Mouse (Mus musculus): ENCODE data around the gene Smr3a.

Smr3a gene

DNA sequence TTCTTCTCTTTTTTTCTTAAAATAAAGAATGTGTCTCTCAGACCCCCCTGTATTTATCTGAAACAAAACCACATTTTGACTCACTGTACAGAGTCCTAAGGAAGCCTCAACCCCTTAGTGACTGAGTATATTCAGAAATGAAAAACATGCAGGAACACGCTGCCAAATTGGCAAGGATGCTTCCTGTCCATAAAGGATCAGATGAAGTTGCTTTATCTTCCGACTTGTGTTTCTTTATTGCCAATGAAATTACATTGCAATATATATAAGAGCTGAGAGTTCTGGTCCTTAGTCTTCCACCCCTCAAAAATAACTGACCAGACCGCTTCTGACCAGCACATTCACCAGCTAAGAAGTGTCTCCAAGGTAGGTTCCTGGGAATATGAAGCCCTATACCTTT, at the start of gene Smr3a:
Smr3a (plus strand) TSS at position 301 of the 400 bp plus-strand sequence.
- in situ Hi-C loops (cut with MboI; ENCODE audit: low pct_unique_long_range_greater_than_20kb in 1 of 2, low sequenced_read_pairs in 2 of 2, unreplicated experiment in 1 of 2) = no loop called here

DNA sequence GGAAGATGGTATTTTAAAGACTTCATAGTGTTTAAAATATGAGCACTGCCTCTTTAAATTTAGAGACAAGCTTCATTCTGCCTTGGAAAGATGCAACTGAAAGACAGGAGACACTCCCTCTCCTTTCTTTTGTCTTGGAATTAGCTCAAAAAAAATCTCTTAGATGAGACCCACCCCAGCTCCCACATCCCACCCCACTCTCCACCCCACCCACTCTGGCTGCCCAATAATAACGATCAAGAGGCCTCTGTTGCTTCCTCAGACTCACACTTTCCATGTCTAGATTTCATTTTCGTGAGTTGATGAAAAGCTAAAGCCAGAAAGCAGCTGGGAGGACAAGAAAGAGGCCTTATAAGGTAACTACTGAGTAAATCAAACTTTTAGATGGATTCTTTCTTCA, 33.1 kb upstream of the Smr3a start, which contains the start of the genes 2310003L06Rik and Gm28434:
2310003L06Rik (plus strand) TSS at position 259 of the 400 bp plus-strand sequence.
Gm28434 (plus strand) TSS at position 317 of the 400 bp plus-strand sequence.
- in situ Hi-C loops (cut with MboI; ENCODE audit: low pct_unique_long_range_greater_than_20kb in 1 of 2, low sequenced_read_pairs in 2 of 2, unreplicated experiment in 1 of 2) = no loop called here

DNA sequence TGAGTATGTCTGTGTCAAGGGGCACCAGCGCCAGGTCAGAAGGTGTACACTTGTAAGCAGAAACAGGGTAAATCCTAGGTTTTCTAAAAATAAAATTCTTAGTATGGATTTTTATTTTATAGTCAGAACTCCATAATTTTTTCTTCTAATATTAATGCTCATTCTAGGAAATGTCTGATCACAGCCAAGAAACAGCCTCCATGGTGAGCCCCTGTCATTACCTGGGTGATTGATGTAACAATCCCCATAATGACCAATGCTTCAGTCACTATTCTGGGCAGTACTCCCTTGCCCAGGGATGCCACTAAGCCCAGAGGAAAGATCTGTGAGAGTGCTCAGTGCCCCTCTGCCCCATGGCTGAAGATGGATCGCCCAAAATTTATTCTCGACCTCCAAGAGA, 23.2 kb upstream of the Smr3a start, which contains the start of gene Cabs1:
Cabs1 (plus strand) TSS at position 301 of the 400 bp plus-strand sequence.
- in situ Hi-C loops (cut with MboI; ENCODE audit: low pct_unique_long_range_greater_than_20kb in 1 of 2, low sequenced_read_pairs in 2 of 2, unreplicated experiment in 1 of 2) = no loop called here

DNA sequence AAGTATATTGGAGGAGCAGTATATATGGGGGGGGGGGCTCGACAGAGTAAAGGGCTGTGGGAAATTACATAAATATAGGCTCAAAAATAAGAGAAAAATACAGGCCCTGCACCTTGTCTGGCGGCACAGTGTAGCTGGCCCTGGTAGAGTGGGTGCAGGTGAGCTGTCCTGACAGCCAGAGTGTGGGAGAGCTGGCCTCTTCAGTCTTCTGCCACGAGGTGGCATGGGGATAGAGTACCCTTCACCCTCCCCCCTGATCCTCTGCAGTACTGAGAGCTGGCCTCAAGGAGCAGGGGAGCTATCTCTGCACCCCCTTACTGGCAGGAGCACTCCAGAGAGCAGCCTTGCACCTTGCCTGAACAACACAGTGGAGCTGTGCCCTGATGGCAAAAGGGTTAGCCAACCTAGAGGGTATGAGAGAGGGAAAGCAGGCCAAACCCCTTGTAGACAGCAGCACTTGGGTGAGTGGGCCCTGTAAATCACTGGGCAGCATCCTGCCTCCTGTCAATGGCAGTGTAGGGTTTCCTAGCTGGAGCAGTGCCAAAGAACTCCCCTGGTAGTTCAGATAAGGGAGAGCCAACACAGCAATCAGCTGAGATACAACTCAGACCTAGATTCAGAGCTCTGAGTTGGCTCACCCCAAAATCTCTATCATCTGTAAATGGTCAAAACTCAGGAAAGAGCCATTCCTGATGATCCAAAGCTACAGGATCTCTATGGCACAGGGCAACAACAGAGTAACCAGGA, 19.7 kb upstream of the Smr3a start:
- in situ Hi-C loops (cut with MboI; ENCODE audit: low pct_unique_long_range_greater_than_20kb in 1 of 2, low sequenced_read_pairs in 2 of 2, unreplicated experiment in 1 of 2) = no loop called here

DNA sequence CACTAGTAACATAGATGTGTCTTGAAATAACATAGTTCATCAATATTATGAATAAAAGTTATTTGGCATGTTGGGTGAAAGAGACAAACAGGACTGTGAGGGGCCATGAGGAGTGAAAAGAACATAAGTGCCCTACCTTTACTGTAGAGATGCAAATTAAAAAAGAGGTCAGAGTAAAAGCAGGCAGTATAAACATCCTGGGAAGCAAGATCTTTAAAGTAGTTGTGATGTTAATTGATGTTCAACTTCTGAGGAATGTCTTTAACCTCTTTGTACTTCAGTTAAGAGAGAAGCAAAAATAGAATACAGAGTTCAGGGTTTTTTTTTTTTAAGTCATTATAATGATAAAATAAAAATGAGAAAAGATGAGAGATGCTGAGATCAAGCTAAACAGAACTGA, 2.9 kb downstream of the Smr3a start:
- in situ Hi-C loops (cut with MboI; ENCODE audit: low pct_unique_long_range_greater_than_20kb in 1 of 2, low sequenced_read_pairs in 2 of 2, unreplicated experiment in 1 of 2) = no loop called here

Data from mouse embryonic stem cell (cell line).